Mouse (Mus musculus): ENCODE measurements at regions not wholly inside any gene's neighbourhood (a gene's known extent, or its start where the extent isn't known, plus 50 kb on each side); places are given as distances from the start of the nearest gene placed in this dataset.

- Histone ChIP-seq H3K4me3 (replicated peaks) (no peak overlapping the region), H3K9ac (no peak overlapping the region), H3K4me1 (peaks cover 21% of the 10 kb centered on the region), H3K27ac (no peak overlapping the region), H3K9me3 (replicated peaks) (no peaks in the 10 kb centered on the region), H3K27me3 (no peaks in the 10 kb centered on the region), H3K36me3 (no peaks in the 10 kb centered on the region), H3K4me2 (no peak overlapping the region)
- 36% methylated on average over 3 of the region's 3 CpGs for WGBS
- no peak; the same call in 1 of the 2 replicates for ATAC-seq (replicated peaks; ENCODE audit: low FRiP score)
These were observed 334.4 kb downstream of the Mllt3 start for GRCm38 (mm10) chr4:87698750-87699149.

- H3K9me3 ChIP-seq (replicated peaks): no peaks in the 10 kb centered on the region
- H3K4me3 ChIP-seq (replicated peaks): no peak overlapping the region
- no peak for ATAC-seq (replicated peaks; ENCODE audit: low FRiP score)
- H3K27me3 ChIP-seq: no peaks in the 10 kb centered on the region
- H3K27ac ChIP-seq: no peak overlapping the region
- no peak overlapping the region for H3K9ac ChIP-seq
- no peak overlapping the region for H3K4me2 ChIP-seq
- H3K36me3 ChIP-seq: no peaks in the 10 kb centered on the region
- WGBS: 83% methylated on average over 4 of the region's 4 CpGs
- peaks cover 12% of the 10 kb centered on the region; the same call in 1 of the 2 replicates for H3K4me1 ChIP-seq
These were observed 336.2 kb downstream of the Mllt3 start for GRCm38 (mm10) chr4:87696921-87697320.

- no peaks in the 10 kb centered on the region for H3K27me3 ChIP-seq
- no peak for ATAC-seq (replicated peaks; ENCODE audit: low FRiP score)
- H3K27ac ChIP-seq: no peak overlapping the region
- H3K9ac ChIP-seq: no peak overlapping the region
- peaks cover 12% of the 10 kb centered on the region; the same call in 1 of the 2 replicates for H3K4me1 ChIP-seq
- no peak overlapping the region for H3K4me2 ChIP-seq
- H3K9me3 ChIP-seq (replicated peaks): no peaks in the 10 kb centered on the region
- WGBS: 95% methylated on average over 5 of the region's 5 CpGs
- H3K4me3 ChIP-seq (replicated peaks): no peak overlapping the region
- no peaks in the 10 kb centered on the region for H3K36me3 ChIP-seq
These were observed 337.4 kb downstream of the Mllt3 start for GRCm38 (mm10) chr4:87695811-87696210.

- WGBS: 90% methylated on average over 2 of the region's 2 CpGs
These were observed 340.4 kb downstream of the Mllt3 start for GRCm38 (mm10) chr4:87692741-87693140.

GRCm38 (mm10) chr4:87684952-87685351 is 348.2 kb downstream of the Mllt3 start:
- no peaks in the 10 kb centered on the region for H3K9me3 ChIP-seq (replicated peaks)
- WGBS: 72% methylated on average over 1 of the region's 1 CpGs
- H3K4me3 ChIP-seq (replicated peaks): no peak overlapping the region
- H3K27ac ChIP-seq: no peak overlapping the region
- no peak overlapping the region for H3K4me2 ChIP-seq
- ATAC-seq (replicated peaks; ENCODE audit: low FRiP score): no peak
- H3K9ac ChIP-seq: no peak overlapping the region
- no peaks in the 10 kb centered on the region for H3K4me1 ChIP-seq
- no peaks in the 10 kb centered on the region for H3K36me3 ChIP-seq
- no peaks in the 10 kb centered on the region for H3K27me3 ChIP-seq

More at GRCm38 (mm10) chr4:87692741-87693140, 340.4 kb downstream of the Mllt3 start:
- no peaks in the 10 kb centered on the region for H3K36me3 ChIP-seq
- H3K27ac ChIP-seq: no peak overlapping the region
- H3K27me3 ChIP-seq: no peaks in the 10 kb centered on the region
- no peak overlapping the region for H3K4me3 ChIP-seq (replicated peaks)
- H3K4me2 ChIP-seq: no peak overlapping the region
- H3K9ac ChIP-seq: no peak overlapping the region
- no peak for ATAC-seq (replicated peaks; ENCODE audit: low FRiP score)
- H3K4me1 ChIP-seq: no peaks in the 10 kb centered on the region
- no peaks in the 10 kb centered on the region for H3K9me3 ChIP-seq (replicated peaks)

- ATAC-seq (replicated peaks; ENCODE audit: low FRiP score): no peak
- Histone ChIP-seq H3K27me3 (no peaks in the 10 kb centered on the region), H3K4me2 (no peak overlapping the region), H3K27ac (no peak overlapping the region), H3K4me3 (replicated peaks) (no peak overlapping the region), H3K36me3 (no peaks in the 10 kb centered on the region), H3K4me1 (no peaks in the 10 kb centered on the region), H3K9me3 (replicated peaks) (no peaks in the 10 kb centered on the region), H3K9ac (no peak overlapping the region)
- WGBS: 88% methylated on average over 2 of the region's 2 CpGs
These were observed 350.4 kb downstream of the Mllt3 start for GRCm38 (mm10) chr4:87682783-87683182.

- no peaks in the 10 kb centered on the region for H3K9me3 ChIP-seq (replicated peaks)
- H3K4me2 ChIP-seq: no peak overlapping the region
- WGBS: 83% methylated on average over 3 of the region's 3 CpGs
- H3K27me3 ChIP-seq: no peaks in the 10 kb centered on the region
- no peak for ATAC-seq (replicated peaks; ENCODE audit: low FRiP score)
- H3K27ac ChIP-seq: no peak overlapping the region
- no peak overlapping the region for H3K9ac ChIP-seq
- no peaks in the 10 kb centered on the region for H3K36me3 ChIP-seq
- no peak overlapping the region for H3K4me3 ChIP-seq (replicated peaks)
- no peaks in the 10 kb centered on the region for H3K4me1 ChIP-seq
These were observed 362.1 kb downstream of the Mllt3 start for GRCm38 (mm10) chr4:87671101-87671500.

- H3K9me3 ChIP-seq (replicated peaks): no peaks in the 10 kb centered on the region
- H3K27me3 ChIP-seq: no peaks in the 10 kb centered on the region
- no peak overlapping the region for H3K4me3 ChIP-seq (replicated peaks)
- H3K4me2 ChIP-seq: no peak overlapping the region
- no peaks in the 10 kb centered on the region for H3K36me3 ChIP-seq
- no peaks in the 10 kb centered on the region for H3K4me1 ChIP-seq
- H3K27ac ChIP-seq: no peak overlapping the region
- no peak for ATAC-seq (replicated peaks; ENCODE audit: low FRiP score)
- H3K9ac ChIP-seq: no peak overlapping the region
- WGBS: 41% methylated on average over 2 of the region's 2 CpGs
These were observed 363.0 kb downstream of the Mllt3 start for GRCm38 (mm10) chr4:87670167-87670566.

GRCm38 (mm10) chr4:87669480-87669879 is 363.7 kb downstream of the Mllt3 start:
- Histone ChIP-seq H3K4me1 (no peaks in the 10 kb centered on the region), H3K4me3 (replicated peaks) (no peak overlapping the region), H3K27ac (no peak overlapping the region), H3K4me2 (no peak overlapping the region), H3K36me3 (no peaks in the 10 kb centered on the region), H3K27me3 (no peaks in the 10 kb centered on the region), H3K9me3 (replicated peaks) (no peaks in the 10 kb centered on the region), H3K9ac (no peak overlapping the region)
- ATAC-seq (replicated peaks; ENCODE audit: low FRiP score): no peak
- WGBS: 72% methylated on average over 1 of the region's 1 CpGs

- no peak overlapping the region for H3K9ac ChIP-seq
- H3K27me3 ChIP-seq: no peaks in the 10 kb centered on the region
- no peaks in the 10 kb centered on the region for H3K4me1 ChIP-seq
- H3K36me3 ChIP-seq: no peaks in the 10 kb centered on the region
- no peak for ATAC-seq (replicated peaks; ENCODE audit: low FRiP score)
- H3K4me2 ChIP-seq: no peak overlapping the region
- H3K27ac ChIP-seq: no peak overlapping the region
- no peak overlapping the region for H3K4me3 ChIP-seq (replicated peaks)
- no peaks in the 10 kb centered on the region for H3K9me3 ChIP-seq (replicated peaks)
- 29% methylated on average over 3 of the region's 3 CpGs for WGBS
These were observed 364.9 kb downstream of the Mllt3 start for GRCm38 (mm10) chr4:87668314-87668713.

GRCm38 (mm10) chr4:87667556-87668154 is 365.5 kb downstream of the Mllt3 start:
- no peaks in the 10 kb centered on the region for H3K36me3 ChIP-seq
- H3K9me3 ChIP-seq (replicated peaks): no peaks in the 10 kb centered on the region
- no peaks in the 10 kb centered on the region for H3K27me3 ChIP-seq
- H3K9ac ChIP-seq: no peak overlapping the region
- H3K4me3 ChIP-seq (replicated peaks): no peak overlapping the region
- WGBS: 68% methylated on average over 5 of the region's 5 CpGs
- H3K27ac ChIP-seq: no peak overlapping the region
- no peak for ATAC-seq (replicated peaks; ENCODE audit: low FRiP score)
- H3K4me2 ChIP-seq: no peak overlapping the region
- H3K4me1 ChIP-seq: no peaks in the 10 kb centered on the region

GRCm38 (mm10) chr4:87665149-87665548 is 368.0 kb downstream of the Mllt3 start:
- Histone ChIP-seq H3K4me1 (no peaks in the 10 kb centered on the region), H3K27me3 (no peaks in the 10 kb centered on the region), H3K9me3 (replicated peaks) (no peaks in the 10 kb centered on the region), H3K9ac (no peak overlapping the region), H3K27ac (no peak overlapping the region), H3K4me2 (no peak overlapping the region), H3K4me3 (replicated peaks) (no peak overlapping the region), H3K36me3 (no peaks in the 10 kb centered on the region)
- ATAC-seq (replicated peaks; ENCODE audit: low FRiP score): no peak
- 71% methylated on average over 6 of the region's 6 CpGs for WGBS

- WGBS: 90% methylated on average over 2 of the region's 2 CpGs
- Histone ChIP-seq H3K4me1 (peaks cover 14% of the 10 kb centered on the region), H3K27me3 (no peaks in the 10 kb centered on the region), H3K9me3 (replicated peaks) (no peaks in the 10 kb centered on the region), H3K4me2 (no peak overlapping the region), H3K27ac (no peak overlapping the region), H3K9ac (no peak overlapping the region), H3K4me3 (replicated peaks) (no peak overlapping the region), H3K36me3 (no peaks in the 10 kb centered on the region)
- ATAC-seq (replicated peaks; ENCODE audit: low FRiP score): no peak
These were observed 370.3 kb downstream of the Mllt3 start for GRCm38 (mm10) chr4:87662876-87663275.

Measured in kidney, embryonic 15.5 days (tissue).